Mouse (Mus musculus) embryonic fibroblast, embryonic 13.5 days (primary cell): ENCODE results near the gene Aar2.

Experiments
- CTCF ChIP-seq: IDR thresholded peaks from 2 replicates; pipeline ENCODE4 v1.5.1; 2011; ENCODE audit warnings: mild to moderate bottlenecking, control low read depth, low read length, moderate library complexity, borderline replicate concordance; ENCODE audit not compliant: insufficient read depth
- POLR2A ChIP-seq: IDR thresholded peaks from 2 replicates; pipeline ENCODE4 v1.6.1; 2011; ENCODE audit warnings: low read depth, mild to moderate bottlenecking, control low read depth, low read length, moderate library complexity

GRCm38 (mm10) chr2:156522994-156523393, 24.4 kb upstream of the Aar2 start:
- TF ChIP-seq CTCF: no peak
- no peak for TF ChIP-seq POLR2A
